Mouse (Mus musculus) spleen, adult 2 months (tissue): ENCODE measurements around the gene Ears2. TPM values are rescaled to one million over a fixed set of nuclear protein-coding genes. Genes with fewer than 3 reads are reported as not detected.

Experiments
- DNase-seq, 2 experiments: peaks; one replicate each; pipeline versions ENCODE4 v3.0.0 to v3.0.0-alpha.2; 2012 to 2021; ENCODE audit warnings: low spot score in 2 of 2, low read depth in 1 of 2
- H3K27ac ChIP-seq: fragments of 200-500 bp; 2 replicates; pipeline ENCODE4 v1.5.1; 2012; ENCODE audit warnings: low read length, inconsistent platforms; ENCODE audit not compliant: insufficient read depth
- H3K27me3 ChIP-seq: fragments of 200-500 bp; 2 replicates; pipeline ENCODE4 v1.6.1; 2012; ENCODE audit warnings: mild to moderate bottlenecking, moderate library complexity, low read length, inconsistent platforms; ENCODE audit not compliant: control insufficient read depth, insufficient read depth
- H3K36me3 ChIP-seq: fragments of 200-500 bp; 2 replicates; pipeline ENCODE4 v1.6.1; 2012; ENCODE audit warnings: mild to moderate bottlenecking, low read length, inconsistent platforms; ENCODE audit not compliant: control insufficient read depth, insufficient read depth
- H3K4me1 ChIP-seq: fragments of 200-500 bp; 2 replicates; pipeline ENCODE4 v1.6.1; 2011; ENCODE audit warnings: inconsistent platforms; ENCODE audit not compliant: control insufficient read depth, insufficient read depth, insufficient read length
- H3K4me3 ChIP-seq: fragments of 200-500 bp; 2 replicates; pipeline ENCODE4 v1.5.1; 2011; ENCODE audit warnings: mild to moderate bottlenecking, inconsistent platforms; ENCODE audit not compliant: insufficient read depth, insufficient read length; ENCODE audit errors: extremely low read depth
- CTCF ChIP-seq: fragments of 200-500 bp; IDR thresholded peaks from 2 replicates; pipeline ENCODE4 v1.5.1; 2011; ENCODE audit warnings: mild to moderate bottlenecking, inconsistent platforms; ENCODE audit not compliant: insufficient read depth, insufficient read length, insufficient replicate concordance; ENCODE audit errors: extremely low read depth
- POLR2A ChIP-seq: fragments of 200-500 bp; IDR thresholded peaks from 2 replicates; pipeline ENCODE4 v1.6.1; 2011; ENCODE audit warnings: low read depth, low read length, inconsistent platforms
- WGBS: fragments of 180-500 bp; shearing (Covaris S2); methylation state at CpG from one replicate; pipeline ENCODE4 v1.1.7; 2018; 5-methylcytosine and 5-hydroxymethylcytosine counted together
- polyA plus RNA-seq: library from polyadenylated mRNA; depleted of rRNA; stranded (reverse); fragments of >200 nt; gene quantifications from 2 replicates; pipeline ENCODE4 v1.2.3, GENCODE M21; 2012

Gene Ears2
- polyA plus RNA-seq, 1 experiment, result 7.9 TPM

DNA sequence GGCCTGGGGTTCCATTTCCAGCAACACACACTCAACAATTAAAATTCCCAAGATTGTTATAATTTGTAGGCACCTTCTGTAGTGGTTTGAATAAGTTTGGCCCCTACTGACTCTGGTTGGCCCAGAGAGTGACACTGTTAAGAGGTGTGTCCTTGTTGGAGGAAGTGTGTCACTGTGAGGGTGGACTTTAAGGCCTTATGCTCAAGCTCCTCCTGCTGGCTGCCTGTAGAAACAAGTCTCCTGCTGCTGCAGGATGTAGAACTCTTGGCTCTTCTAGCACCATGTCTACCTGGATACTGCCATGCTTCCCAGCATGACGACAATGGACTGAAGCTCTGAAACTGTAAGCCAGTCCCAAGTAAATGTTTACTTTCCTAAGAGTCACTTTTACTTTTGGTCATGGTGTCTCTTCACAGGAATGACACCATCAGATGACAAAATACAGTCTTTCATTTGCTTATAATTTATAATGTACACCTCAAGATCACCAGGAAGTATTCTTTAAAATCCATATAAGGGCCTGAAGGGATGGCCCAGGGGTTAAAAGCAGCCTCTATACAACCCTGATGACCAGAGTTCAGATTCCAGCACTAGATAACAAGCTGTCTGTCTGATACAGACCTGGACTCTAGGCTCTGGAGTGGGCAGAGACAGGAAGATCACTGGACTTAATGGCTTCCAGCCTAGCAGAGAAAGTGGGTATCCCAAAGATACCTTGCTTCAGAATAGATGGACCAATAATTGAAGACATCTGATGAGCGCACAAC is 27.7 kb upstream of the Ears2 start:
- H3K4me1 ChIP-seq, result no peaks in the 10 kb centered on the region
- DNase-seq, result no peak
- H3K27me3 ChIP-seq, result no peaks in the 10 kb centered on the region
- H3K36me3 ChIP-seq, result peaks cover 38% of the 10 kb centered on the region
- WGBS, result 98% methylated on average over 2 of the region's 2 CpGs
- H3K27ac ChIP-seq, result no peak overlapping the region
- TF ChIP-seq CTCF (peak; percentile 11; the same call in 1 of the 2 replicates), POLR2A (no peak)
- H3K4me3 ChIP-seq, result no peak overlapping the region

DNA sequence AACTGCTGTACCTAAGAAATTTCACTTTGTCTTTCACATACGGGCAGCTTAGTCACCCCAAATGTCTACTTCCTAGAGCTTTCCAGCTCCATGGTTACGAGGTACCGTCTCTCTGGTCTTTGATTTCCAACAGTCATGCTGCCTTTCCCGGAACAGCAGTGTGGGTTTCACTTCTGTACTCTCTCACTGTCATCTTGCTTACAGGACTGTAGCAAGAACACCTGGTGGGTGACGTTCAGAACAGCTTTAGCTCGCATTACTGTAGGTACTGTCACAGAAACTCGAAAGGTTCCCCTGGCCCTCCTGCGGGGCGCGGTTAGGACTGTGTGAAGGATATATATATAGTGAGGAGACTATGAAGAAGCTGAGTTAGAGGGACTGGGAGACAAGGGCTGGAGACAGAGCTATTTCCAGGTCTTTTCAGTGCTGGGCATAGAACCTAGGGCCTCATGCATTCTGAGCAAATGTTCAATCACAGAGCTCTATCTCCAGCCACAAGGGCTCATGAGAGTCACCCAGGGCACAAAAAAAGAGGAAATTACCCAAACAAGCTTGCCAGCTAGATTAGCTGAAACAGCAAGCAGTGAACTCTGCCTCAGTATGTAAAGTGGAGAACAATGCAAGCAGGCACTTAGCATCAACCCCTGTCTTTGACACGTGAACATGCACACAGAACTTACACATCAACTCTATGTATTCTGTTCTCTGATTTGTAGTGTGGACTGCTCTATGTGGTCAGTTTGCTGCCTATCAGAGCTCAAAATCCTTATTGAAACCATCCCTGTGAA is 20.3 kb upstream of the Ears2 start:
- TF ChIP-seq CTCF (no peak), POLR2A (no peak)
- peak in 1 of 2 experiments; percentile 13 for DNase-seq
- Histone ChIP-seq H3K36me3 (peaks cover 21% of the 10 kb centered on the region), H3K27me3 (no peaks in the 10 kb centered on the region), H3K4me3 (no peak overlapping the region), H3K4me1 (no peaks in the 10 kb centered on the region), H3K27ac (peak overlapping the region; percentile 68)
- WGBS, result 65% methylated on average over 11 of the region's 11 CpGs

DNA sequence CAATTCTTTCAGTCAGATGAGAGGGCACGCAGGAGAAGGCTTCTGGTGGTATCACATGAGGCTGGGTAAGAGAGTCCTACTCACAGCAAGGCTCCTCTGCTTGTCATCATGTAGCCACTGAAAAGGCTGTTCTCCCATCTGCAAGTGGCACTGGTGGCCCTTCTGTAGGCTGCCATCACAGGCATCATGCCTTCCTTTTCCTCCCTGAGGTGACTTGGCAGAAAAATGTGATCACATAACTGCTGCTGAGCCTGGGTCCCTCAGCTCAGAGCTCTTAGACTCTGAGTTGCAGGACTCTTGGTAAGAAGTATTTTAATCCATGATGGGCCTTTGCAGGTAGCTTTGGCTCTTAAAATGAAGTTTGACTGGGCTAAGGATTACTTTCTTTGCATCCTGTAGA is 14.0 kb upstream of the Ears2 start:
- H3K27ac ChIP-seq, result no peak overlapping the region
- no peaks in the 10 kb centered on the region for H3K27me3 ChIP-seq
- TF ChIP-seq CTCF (no peak), POLR2A (no peak)
- peaks cover 30% of the 10 kb centered on the region for H3K36me3 ChIP-seq
- WGBS, result 86% methylated on average over 1 of the region's 1 CpGs
- DNase-seq, result no peak
- no peaks in the 10 kb centered on the region for H3K4me1 ChIP-seq
- no peak overlapping the region for H3K4me3 ChIP-seq

DNA sequence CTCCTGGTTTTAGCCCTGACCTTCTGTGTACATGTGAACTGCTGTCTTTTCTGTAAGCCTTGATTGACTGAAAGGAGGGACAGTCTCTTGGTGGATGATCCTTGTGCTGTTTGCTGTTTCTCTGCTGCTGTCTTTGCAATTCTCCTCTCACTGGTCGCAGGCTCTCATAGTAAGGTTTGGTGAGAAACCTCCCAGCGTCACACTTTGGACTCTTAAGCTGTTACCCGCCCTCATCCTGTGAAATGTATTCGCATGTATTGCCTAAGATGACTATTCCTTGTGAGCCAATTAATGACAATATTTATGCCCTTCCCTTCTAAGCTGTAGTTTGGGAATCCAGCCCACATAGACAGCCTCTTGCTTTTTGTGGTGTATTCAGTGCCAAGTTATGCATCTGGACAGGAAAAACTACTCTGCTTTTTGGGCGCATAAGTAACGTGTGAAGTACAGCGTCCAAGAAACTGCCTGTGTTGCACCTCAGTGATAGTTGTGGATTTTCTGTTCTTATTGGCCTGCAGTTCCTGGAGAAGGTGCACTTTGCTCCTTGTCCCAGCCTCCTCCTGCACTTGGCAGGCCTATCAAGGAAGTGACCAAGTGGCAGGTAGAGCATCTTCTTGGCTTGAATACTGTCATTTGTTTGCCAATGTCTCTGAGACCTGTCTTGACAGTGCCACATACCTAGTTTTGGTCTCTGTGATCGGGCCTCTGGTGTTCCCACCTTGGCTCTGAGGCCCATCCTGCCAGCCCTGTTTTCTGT is 12.9 kb upstream of the Ears2 start:
- H3K4me3 ChIP-seq, result no peak overlapping the region
- 92% methylated on average over 8 of the region's 8 CpGs for WGBS
- H3K36me3 ChIP-seq, result peaks cover 41% of the 10 kb centered on the region
- TF ChIP-seq POLR2A (no peak), CTCF (no peak)
- no peaks in the 10 kb centered on the region for H3K4me1 ChIP-seq
- H3K27ac ChIP-seq, result no peak overlapping the region
- no peaks in the 10 kb centered on the region for H3K27me3 ChIP-seq
- no peak for DNase-seq

DNA sequence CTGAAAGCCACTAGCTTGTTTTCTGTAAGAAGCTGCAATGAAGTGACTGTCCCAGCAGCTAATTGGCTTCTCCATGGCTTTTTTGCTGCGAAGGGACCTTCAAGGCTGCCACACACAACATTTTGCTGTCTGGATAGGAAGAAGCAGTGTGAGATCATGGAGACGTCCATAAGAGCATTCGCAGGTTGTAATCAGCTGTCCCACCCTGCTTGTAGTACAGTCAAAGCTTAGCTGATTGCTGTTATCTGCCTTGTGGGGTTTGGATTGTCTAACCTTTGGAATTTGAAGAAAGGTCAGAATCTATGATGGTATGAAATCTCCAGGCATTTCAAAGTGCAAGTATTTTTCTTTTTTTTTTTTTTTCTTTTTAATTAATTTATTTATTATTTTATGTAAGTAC is 7.3 kb upstream of the Ears2 start:
- 88% methylated on average over 3 of the region's 3 CpGs for WGBS
- Histone ChIP-seq H3K27ac (no peak overlapping the region), H3K27me3 (no peaks in the 10 kb centered on the region), H3K36me3 (peaks cover 59% of the 10 kb centered on the region), H3K4me1 (0 out of 2 replicates have a peak, but pooled peaks cover 3% of the 10 kb centered on the region), H3K4me3 (no peak overlapping the region)
- TF ChIP-seq POLR2A (no peak), CTCF (no peak)
- DNase-seq, result no peak

DNA sequence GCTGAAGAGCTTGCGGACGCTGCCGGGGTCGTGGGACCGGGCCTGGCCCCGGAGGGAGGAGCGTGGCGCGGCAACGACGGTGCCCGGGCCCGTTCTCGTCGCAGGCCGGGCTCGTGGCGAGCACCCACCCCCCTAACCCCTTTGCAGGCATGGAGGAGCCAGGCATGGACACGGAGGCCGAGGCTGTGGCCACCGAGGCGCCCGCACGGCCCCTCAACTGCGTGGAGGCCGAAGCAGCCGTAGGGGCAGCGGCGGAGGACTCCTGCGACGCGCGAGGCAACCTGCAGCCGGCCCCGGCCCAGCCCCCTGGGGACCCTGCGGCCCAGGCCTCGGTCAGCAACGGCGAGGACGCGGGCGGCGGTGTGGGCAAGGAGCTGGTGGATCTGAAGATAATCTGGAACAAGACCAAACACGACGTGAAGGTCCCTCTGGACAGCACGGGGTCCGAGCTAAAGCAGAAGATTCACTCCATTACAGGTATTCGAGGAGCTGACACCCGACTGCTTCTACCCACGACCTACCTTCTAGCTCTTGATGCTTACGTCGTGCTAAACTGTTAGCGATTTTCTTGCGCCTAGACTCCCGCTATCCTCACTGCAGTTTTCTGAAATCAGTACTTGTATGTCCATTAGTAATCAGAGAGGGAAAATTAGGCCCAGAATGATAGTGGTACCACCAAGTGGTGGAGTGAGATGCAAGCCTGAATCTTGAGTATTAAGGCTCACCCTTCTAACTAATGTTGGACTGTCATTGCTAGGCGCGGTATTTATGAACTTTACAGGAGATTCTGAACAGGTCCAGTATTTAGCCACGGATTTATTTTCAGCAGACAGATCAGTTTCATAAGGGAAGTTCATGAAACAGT is 686 bp upstream of the Ears2 start:
- TF ChIP-seq POLR2A (no peak), CTCF (no peak)
- peak overlapping the region; percentile 98 for H3K27ac ChIP-seq
- DNase-seq, result peak in 1 of 2 experiments; percentile 19
- H3K36me3 ChIP-seq, result peaks cover 14% of the 10 kb centered on the region
- peaks cover 5% of the 10 kb centered on the region for H3K4me1 ChIP-seq
- 1% methylated on average over 58 of the region's 58 CpGs for WGBS
- H3K4me3 ChIP-seq, result peak overlapping the region; percentile 85
- H3K27me3 ChIP-seq, result no peaks in the 10 kb centered on the region
